Mouse (Mus musculus) midbrain, embryonic 14.5 days (tissue): ENCODE results near the gene Celf5. TPM values are rescaled to one million over a fixed set of nuclear protein-coding genes. Genes with fewer than 3 reads are reported as not detected.

Experiments used
- ATAC-seq: fragments of 200-750 bp; cut with Nextera tagmentation; 2 replicates; pipeline ENCODE4 v1.8.0; 2017; ENCODE audit warnings: moderate number of reproducible peaks, moderate library complexity; ENCODE audit not compliant: low FRiP score, low TSS enrichment
- DNase-seq: peaks from one replicate; pipeline ENCODE4 v3.0.0-alpha.2; 2015
- H3K27ac ChIP-seq: fragments of 300-500 bp; sonication (generic); replicated peaks from 2 replicates; pipeline ENCODE4 v1.5.1; 2014; ENCODE audit warnings: mild to moderate bottlenecking, low read depth, low read length, moderate library complexity
- H3K27me3 ChIP-seq: fragments of 300-500 bp; sonication (generic); 2 replicates; pipeline ENCODE4 v1.6.1; 2014; ENCODE audit warnings: low read length, control low read depth, mixed read lengths; ENCODE audit not compliant: control insufficient read depth, insufficient read depth
- H3K36me3 ChIP-seq: fragments of 300-500 bp; sonication (generic); 2 replicates; pipeline ENCODE4 v1.6.1; 2014; ENCODE audit warnings: low read length, control low read depth; ENCODE audit not compliant: control insufficient read depth, insufficient read depth
- H3K4me1 ChIP-seq: fragments of 300-500 bp; sonication (generic); 2 replicates; pipeline ENCODE4 v1.6.1; 2014; ENCODE audit warnings: mild to moderate bottlenecking, antibody characterized with exemption, low read length, control low read depth; ENCODE audit not compliant: control insufficient read depth, insufficient read depth
- H3K4me2 ChIP-seq: fragments of 300-500 bp; sonication (generic); 2 replicates; pipeline ENCODE4 v1.6.1; 2014; ENCODE audit warnings: mild to moderate bottlenecking, low read length, moderate library complexity
- H3K4me3 ChIP-seq: fragments of 300-500 bp; sonication (generic); replicated peaks from 2 replicates; pipeline ENCODE4 v1.5.1; 2014; ENCODE audit warnings: low read depth, low read length
- H3K9ac ChIP-seq: fragments of 300-500 bp; sonication (generic); replicated peaks from 2 replicates; pipeline ENCODE4 v1.6.1; 2014; ENCODE audit warnings: mild to moderate bottlenecking, low read length, moderate library complexity
- H3K9me3 ChIP-seq: fragments of 300-500 bp; sonication (generic); 2 replicates; pipeline ENCODE4 v1.6.1; 2016; ENCODE audit warnings: low read length, control low read depth, mixed read lengths; ENCODE audit not compliant: control insufficient read depth
- WGBS: fragments of 180-500 bp; shearing (Covaris S2); extraction: QIAGEN DNeasy Blood & Tissue Kit; methylation state at CpG from one replicate; pipeline ENCODE4 v1.1.7; 2014; 5-methylcytosine and 5-hydroxymethylcytosine counted together
- polyA plus RNA-seq: library from polyadenylated mRNA; unstranded; fragments of >200 nt; fragmentation: Nextera tagmentation; extraction: Ambion mirVana; gene quantifications from 2 replicates; pipeline ENCODE4 v1.2.1, GENCODE M21; 2014

Gene Celf5
- polyA plus RNA-seq, 1 experiment from 2014 or later, result 61.3 TPM

- peaks cover 17% of the 10 kb centered on the region for H3K4me1 ChIP-seq
- 2% methylated on average over 41 of the region's 41 CpGs for WGBS
- no peaks in the 10 kb centered on the region for H3K9me3 ChIP-seq
- peak overlapping the region; percentile 75 for H3K27ac ChIP-seq
- H3K36me3 ChIP-seq, result peaks cover 25% of the 10 kb centered on the region
- DNase-seq, result no peak
- H3K4me2 ChIP-seq, result peak overlapping the region; percentile 96
- peak; percentile 38 for ATAC-seq
- H3K4me3 ChIP-seq, result peak overlapping the region; percentile 80
- peak overlapping the region; percentile 77 for H3K9ac ChIP-seq
- H3K27me3 ChIP-seq, result no peaks in the 10 kb centered on the region
Measured at GRCm38 (mm10) chr10:81495616-81496263, 13.2 kb upstream of the Celf5 start.

GRCm38 (mm10) chr10:81495151-81495550 lies 12.6 kb upstream of the Celf5 start:
- Histone ChIP-seq H3K4me3 (peak overlapping the region; percentile 80), H3K9ac (peak overlapping the region; percentile 77), H3K4me2 (peak overlapping the region; percentile 96), H3K4me1 (peaks cover 17% of the 10 kb centered on the region), H3K27me3 (no peaks in the 10 kb centered on the region), H3K36me3 (peaks cover 31% of the 10 kb centered on the region), H3K27ac (peak overlapping the region; percentile 75; the same call in 1 of the 2 replicates), H3K9me3 (no peaks in the 10 kb centered on the region)
- DNase-seq (no peak), ATAC-seq (no peak)
- 80% methylated on average over 6 of the region's 6 CpGs for WGBS

GRCm38 (mm10) chr10:81494260-81495041 lies 11.9 kb upstream of the Celf5 start:
- peaks cover 17% of the 10 kb centered on the region for H3K4me1 ChIP-seq
- peaks cover 38% of the 10 kb centered on the region for H3K36me3 ChIP-seq
- no peak overlapping the region for H3K27ac ChIP-seq
- WGBS, result 88% methylated on average over 11 of the region's 11 CpGs
- peak overlapping the region; percentile 77; the same call in 1 of the 2 replicates for H3K9ac ChIP-seq
- H3K9me3 ChIP-seq, result no peaks in the 10 kb centered on the region
- no peak for DNase-seq
- ATAC-seq, result no peak
- H3K27me3 ChIP-seq, result no peaks in the 10 kb centered on the region
- peak overlapping the region; percentile 80; the same call in 1 of the 2 replicates for H3K4me3 ChIP-seq
- H3K4me2 ChIP-seq, result peak overlapping the region; percentile 96

- 90% methylated on average over 8 of the region's 8 CpGs for WGBS
- Histone ChIP-seq H3K9me3 (no peaks in the 10 kb centered on the region), H3K27ac (no peak overlapping the region), H3K9ac (no peak overlapping the region), H3K27me3 (no peaks in the 10 kb centered on the region), H3K36me3 (peaks cover 45% of the 10 kb centered on the region), H3K4me2 (no peak overlapping the region), H3K4me1 (peaks cover 17% of the 10 kb centered on the region), H3K4me3 (no peak overlapping the region)
- ATAC-seq, result no peak
- DNase-seq, result no peak
Measured at GRCm38 (mm10) chr10:81493601-81494220, 11.2 kb upstream of the Celf5 start.

- no peaks in the 10 kb centered on the region for H3K27me3 ChIP-seq
- H3K9ac ChIP-seq, result no peak overlapping the region
- H3K9me3 ChIP-seq, result no peaks in the 10 kb centered on the region
- H3K36me3 ChIP-seq, result peaks cover 55% of the 10 kb centered on the region
- no peak overlapping the region for H3K27ac ChIP-seq
- H3K4me3 ChIP-seq, result no peak overlapping the region
- ATAC-seq (no peak), DNase-seq (no peak)
- peaks cover 17% of the 10 kb centered on the region for H3K4me1 ChIP-seq
- H3K4me2 ChIP-seq, result no peak overlapping the region
- 91% methylated on average over 11 of the region's 11 CpGs for WGBS
Measured at GRCm38 (mm10) chr10:81492606-81493240, 10.2 kb upstream of the Celf5 start.

- peaks cover 70% of the 10 kb centered on the region for H3K36me3 ChIP-seq
- ATAC-seq (no peak), DNase-seq (no peak)
- H3K27ac ChIP-seq, result no peak overlapping the region
- H3K9ac ChIP-seq, result no peak overlapping the region
- no peaks in the 10 kb centered on the region for H3K9me3 ChIP-seq
- no peaks in the 10 kb centered on the region for H3K27me3 ChIP-seq
- H3K4me2 ChIP-seq, result no peak overlapping the region
- H3K4me3 ChIP-seq, result no peak overlapping the region
- peaks cover 9% of the 10 kb centered on the region for H3K4me1 ChIP-seq
- WGBS, result 96% methylated on average over 9 of the region's 9 CpGs
Measured at GRCm38 (mm10) chr10:81491018-81491417, 8.5 kb upstream of the Celf5 start.

GRCm38 (mm10) chr10:81489941-81490340 lies 7.4 kb upstream of the Celf5 start:
- peaks cover 4% of the 10 kb centered on the region for H3K4me1 ChIP-seq
- H3K9me3 ChIP-seq, result no peaks in the 10 kb centered on the region
- no peak overlapping the region for H3K4me2 ChIP-seq
- no peak overlapping the region for H3K9ac ChIP-seq
- ATAC-seq, result no peak
- no peak overlapping the region for H3K27ac ChIP-seq
- no peak overlapping the region for H3K4me3 ChIP-seq
- WGBS, result 87% methylated on average over 14 of the region's 14 CpGs
- no peak for DNase-seq
- H3K36me3 ChIP-seq, result peaks cover 70% of the 10 kb centered on the region
- H3K27me3 ChIP-seq, result no peaks in the 10 kb centered on the region

GRCm38 (mm10) chr10:81488081-81488480 lies 5.6 kb upstream of the Celf5 start:
- H3K4me2 ChIP-seq, result no peak overlapping the region

More at GRCm38 (mm10) chr10:81488081-81488480, 5.6 kb upstream of the Celf5 start:
- WGBS, result 91% methylated on average over 11 of the region's 11 CpGs
- Histone ChIP-seq H3K9ac (no peak overlapping the region), H3K27me3 (no peaks in the 10 kb centered on the region), H3K4me1 (peaks cover 12% of the 10 kb centered on the region; the same call in 1 of the 2 replicates), H3K36me3 (peaks cover 68% of the 10 kb centered on the region), H3K4me3 (no peak overlapping the region), H3K9me3 (no peaks in the 10 kb centered on the region), H3K27ac (no peak overlapping the region)
- no peak for ATAC-seq
- DNase-seq, result no peak
